In genomic region chr5:107353981-107354380, GRCm38 (mm10) we compare ENCODE assay signal across 13 mouse cellular contexts. TPM values are rescaled to one million over a fixed set of nuclear protein-coding genes. Genes with fewer than 3 reads are reported as not detected.
"Had no signal": no experiment of that assay in that cellular context is flagged by ENCODE, and none has a peak within 500 bp of the region (broad histone marks: within the 10 kb centered on the region; RNA-seq: fewer than 3 reads in every experiment).

No protein-coding gene starts in this region.

- ATAC-seq: intestine, postnatal 0 days; lung, postnatal 0 days; midbrain, embryonic 13.5 days had no signal

- DNase-seq: kidney, adult 8-10 months; kidney, postnatal 25 days; layer of hippocampus, postnatal 36 days; left cerebral cortex, postnatal 4 days; lung, adult 2 months; lung, postnatal 36 days; right cerebral cortex, postnatal 14 days had no signal

RNA-seq across cellular contexts. Expression of gene Ephx4, which starts 48.6 kb away (rescaled TPM):
- total RNA-seq: megakaryocyte progenitor cell, adult 5-6 weeks; neutrophil, adult 5-6 weeks had no signal
- polyA plus RNA-seq: myocyte had no signal
